Mouse (Mus musculus) kidney, adult 18-20 months (tissue): ENCODE results near the gene Pnpla6.

Source experiments
- DNase-seq: peaks from one replicate; pipeline ENCODE4 v3.0.0; 2021

Pnpla6 gene

DNA sequence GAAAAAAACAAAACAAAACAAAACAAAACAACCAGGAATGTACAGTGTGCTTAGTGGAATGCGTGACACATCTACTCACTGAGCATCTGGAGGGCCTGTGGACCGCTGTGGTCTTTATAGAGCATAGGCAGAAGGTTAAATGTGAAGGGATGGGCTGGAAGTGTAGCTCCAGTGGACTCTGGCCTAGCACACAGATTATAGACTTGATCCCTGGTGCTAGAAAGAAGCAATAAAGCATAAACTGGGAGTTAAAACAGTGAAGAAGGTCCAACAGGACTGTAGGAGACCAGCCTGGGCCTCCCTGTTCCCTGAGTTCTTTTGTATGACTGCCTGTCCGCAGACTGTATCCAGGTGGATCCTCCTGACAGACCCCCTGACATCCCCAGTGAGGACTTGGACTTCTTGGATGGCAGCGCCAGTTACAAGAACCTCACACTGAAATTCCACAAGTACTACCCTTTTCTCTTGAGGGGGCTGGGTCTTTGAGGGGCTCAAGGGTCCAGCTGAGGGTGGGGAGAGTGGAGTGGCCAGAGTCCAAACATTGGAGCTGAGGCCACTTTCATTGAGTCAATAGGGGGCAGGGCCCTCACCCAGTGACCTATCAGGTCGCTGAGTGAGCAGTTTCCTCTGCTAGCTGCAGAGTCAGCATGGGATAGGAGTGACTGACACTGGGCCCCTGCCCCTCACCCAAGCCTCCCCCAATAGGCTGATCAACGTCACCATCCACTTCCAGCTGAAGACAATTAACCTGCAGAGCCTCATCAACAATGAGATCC lies 7.0 kb upstream of the Pnpla6 start:
- peak; percentile 13 for DNase-seq

DNA sequence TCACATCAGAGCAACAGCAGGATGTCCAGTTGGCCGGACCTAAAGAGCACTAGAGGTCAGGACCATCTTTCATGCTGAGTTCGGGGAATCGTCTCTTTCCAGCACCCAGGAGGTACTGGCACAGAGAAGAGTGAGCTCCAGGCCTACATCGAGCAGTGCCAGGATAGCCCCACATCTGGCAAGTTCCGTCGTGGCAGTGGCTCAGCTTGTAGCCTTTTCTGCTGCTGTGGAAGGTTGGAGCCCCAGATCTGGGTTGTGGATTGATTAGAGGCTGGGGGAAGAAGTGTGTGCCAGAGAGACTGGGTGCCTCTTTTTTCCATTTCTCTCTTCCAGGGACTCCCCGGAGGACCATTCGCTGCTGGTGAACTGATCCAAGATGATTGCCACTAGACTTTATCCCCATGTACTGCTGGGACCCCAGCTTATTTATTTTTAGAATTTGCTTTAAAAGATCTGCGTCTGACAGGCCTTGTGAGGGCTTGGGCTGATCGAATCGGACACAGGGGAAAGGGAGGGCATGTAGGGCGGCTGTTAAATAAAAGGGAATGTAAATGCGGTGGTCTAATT lies 420 bp upstream of the Pnpla6 start:
- DNase-seq = peak; percentile 16

DNA sequence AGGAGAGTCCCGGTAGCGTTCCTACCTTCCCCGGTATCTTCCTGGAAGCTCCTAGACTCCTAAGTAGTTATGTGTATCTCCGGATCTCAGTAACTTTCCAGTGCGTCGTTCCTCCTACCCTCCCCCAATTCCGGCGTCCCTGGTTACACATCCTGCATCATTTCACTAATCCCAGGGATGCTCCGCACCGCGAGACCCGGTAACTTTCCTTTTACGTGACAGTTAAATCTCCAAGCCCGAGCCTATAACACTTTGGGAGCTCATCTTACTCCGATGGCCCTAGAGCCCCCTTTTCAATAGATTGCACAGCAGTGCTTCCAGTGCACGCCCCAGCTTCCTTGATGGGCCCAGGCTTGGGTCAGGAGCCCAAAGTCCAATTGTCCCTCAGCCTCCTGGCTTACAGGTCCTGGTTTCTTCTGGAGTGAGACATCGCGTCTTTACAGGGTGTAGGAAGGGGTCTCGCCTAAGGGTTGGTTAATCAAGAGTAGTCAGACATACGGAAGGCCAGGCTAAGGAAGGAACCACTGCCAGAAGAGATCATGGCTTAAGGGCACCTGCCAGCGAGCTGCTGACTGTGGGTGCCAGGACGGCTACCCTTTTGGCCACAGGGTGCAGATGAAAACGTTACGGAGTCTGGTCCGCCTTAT lies 710 bp downstream of the Pnpla6 start:
- DNase-seq = no peak

DNA sequence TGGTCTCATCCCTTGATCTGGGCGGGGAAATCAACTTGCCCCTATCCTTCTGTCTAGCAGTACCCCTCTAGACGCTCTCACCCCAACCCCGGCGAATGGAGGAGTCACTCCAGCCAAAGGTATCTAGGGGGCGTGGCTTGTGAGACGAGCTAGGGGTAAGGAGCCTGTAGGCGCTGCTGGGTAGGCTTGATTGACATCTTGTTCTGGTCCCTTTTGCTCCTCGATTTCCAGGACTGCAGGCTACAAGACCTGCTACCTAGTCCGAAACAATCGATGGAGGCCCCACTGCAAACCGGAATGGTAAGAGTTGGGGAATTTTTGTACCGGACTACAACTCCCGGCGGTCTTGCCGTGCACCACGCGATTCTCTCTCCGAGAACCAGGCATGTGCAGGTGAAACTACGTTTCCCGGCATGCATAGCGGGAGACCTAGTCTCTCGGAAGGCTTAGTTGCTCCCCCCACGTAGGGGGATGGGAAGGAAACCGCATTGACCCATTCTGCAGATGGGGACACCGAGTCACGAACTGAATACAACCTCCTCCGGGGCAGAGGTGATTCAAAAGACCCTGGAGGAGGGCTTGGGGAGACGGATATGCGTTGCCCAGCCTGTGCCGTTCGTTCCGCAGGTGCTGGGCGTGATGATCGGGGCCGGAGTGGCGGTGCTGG lies 1.4 kb downstream of the Pnpla6 start:
- peak; percentile 96 for DNase-seq

DNA sequence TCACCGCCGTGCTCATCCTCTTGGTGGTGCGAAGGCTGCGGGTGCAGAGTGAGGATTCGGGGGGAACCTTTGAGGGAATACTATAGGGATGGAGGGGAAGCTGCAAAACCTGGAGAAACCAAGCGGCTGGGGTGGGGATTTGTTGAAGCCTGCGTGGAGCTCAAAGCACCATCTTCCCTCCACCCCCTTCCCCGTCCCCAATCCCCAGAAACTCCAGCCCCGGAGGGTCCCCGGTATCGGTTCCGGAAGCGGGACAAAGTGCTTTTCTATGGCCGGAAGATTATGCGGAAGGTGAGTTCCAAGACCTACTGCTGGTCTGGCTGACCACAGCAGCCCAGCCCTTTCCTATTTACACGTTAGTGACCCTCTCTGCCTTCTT lies 1.9 kb downstream of the Pnpla6 start:
- peak; percentile 16 for DNase-seq

DNA sequence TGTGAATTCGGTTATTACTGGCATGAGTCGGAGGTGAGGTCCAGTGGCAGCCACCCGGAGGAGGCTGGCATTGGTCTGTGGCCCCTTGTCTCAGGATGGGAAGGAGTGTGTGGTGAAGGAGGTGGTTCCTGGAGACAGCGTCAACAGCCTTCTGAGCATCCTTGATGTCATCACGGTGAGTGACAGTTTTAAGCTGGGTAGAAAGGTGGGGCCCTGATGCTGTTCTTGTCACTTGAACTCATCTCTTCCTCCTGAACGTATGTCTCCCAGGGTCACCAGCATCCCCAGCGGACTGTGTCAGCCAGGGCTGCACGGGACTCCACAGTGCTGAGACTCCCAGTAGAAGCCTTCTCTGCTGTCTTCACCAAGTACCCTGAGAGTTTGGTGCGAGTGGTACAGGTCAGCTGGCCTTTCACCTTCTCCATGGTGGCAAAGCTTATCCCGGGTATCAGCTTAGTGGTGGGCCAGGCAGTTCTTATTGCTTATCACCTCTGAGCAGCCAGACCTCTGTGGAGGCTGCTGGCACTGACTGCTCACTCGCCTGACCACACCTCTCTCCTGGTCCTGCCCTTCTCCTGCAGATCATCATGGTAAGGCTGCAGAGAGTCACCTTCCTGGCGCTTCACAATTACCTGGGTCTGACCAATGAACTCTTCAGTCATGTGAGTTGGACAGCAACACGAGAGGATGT lies 7.0 kb downstream of the Pnpla6 start:
- DNase-seq = no peak

DNA sequence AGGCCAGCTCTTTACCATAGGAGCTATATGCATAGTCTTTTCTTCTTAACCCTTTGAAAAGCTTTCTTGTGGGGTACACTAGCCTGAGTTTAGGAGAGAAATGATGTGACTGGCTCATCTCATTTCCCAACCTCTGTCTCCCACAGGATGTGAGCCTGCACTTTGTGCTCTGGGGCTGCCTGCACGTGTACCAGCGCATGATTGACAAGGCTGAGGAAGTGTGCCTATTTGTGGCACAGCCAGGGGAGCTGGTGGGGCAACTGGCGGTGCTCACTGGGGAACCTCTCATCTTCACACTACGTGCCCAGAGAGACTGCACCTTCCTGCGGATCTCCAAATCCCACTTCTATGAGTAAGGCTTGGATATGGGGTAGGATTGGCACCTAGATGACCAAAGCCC lies 15.6 kb downstream of the Pnpla6 start:
- no peak for DNase-seq

DNA sequence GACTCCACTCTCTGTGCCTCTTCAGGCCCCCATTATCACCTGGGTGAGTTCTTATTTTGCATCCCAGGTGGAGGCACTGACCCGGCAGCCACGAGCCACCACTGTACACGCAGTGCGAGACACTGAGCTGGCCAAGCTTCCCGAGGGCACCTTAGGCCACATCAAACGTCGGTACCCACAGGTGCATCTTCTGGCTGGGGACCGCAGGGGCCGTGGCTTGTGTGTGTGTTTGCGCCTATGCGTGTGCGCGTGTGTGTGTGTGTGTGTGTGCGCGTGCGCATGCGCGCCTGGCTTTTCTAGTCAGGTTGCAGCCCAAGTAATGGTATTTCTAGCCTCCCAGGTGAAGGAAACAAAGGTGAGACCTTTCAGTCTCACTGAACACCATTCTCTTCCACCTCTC lies 16.8 kb downstream of the Pnpla6 start:
- no peak for DNase-seq

DNA sequence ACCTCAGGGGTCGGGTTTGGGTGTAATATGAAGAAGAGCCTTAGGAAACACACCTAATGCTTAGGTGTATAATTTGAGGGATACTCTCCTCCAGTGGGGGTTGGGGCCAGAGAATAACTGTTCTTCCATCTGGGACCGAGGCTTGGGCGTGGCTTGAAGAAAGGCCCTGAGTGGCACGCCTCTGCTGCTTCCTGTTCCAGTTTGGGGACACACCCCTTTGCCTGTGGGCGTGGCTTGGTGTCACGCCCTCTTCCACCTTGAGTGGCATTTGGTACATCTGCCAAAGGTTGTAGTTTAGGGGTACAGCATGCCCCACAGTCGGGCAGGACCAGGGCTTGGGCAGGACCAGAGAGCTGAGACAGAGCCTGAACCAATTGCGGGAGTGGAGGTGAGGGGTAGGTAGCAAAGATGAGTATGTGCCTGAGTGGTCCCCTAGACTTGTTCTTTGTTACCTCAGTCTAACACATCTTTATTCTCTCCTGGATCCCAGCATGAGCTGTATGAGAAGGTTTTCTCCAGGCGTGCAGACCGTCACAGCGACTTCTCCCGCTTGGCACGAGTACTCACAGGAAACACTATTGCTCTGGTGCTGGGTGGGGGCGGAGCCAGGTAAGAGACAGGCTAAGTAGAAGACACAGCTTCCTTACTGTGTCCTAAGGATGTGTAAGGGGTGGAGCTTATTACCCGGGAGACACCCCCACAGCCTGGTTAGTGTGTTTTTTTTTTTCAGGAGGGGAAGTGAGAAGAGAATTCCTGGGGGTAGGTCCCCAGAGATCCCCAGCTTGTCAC lies 21.1 kb downstream of the Pnpla6 start:
- DNase-seq = no peak

DNA sequence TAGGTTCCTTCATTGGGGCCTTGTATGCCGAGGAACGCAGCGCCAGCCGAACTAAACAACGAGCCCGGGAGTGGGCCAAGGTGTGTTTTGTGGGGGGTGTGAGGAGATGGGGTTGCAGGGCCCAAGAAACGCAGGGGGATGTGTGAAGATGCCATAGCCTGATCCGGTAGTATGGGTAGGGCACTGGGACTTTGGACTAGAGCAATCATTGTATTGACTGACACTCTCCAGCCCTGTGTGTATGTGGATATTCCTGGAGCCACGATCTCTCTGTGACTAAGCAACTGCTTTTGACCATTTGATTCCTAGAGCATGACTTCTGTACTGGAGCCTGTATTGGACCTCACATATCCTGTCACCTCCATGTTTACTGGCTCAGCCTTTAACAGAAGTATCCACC lies 21.8 kb downstream of the Pnpla6 start:
- no peak for DNase-seq

DNA sequence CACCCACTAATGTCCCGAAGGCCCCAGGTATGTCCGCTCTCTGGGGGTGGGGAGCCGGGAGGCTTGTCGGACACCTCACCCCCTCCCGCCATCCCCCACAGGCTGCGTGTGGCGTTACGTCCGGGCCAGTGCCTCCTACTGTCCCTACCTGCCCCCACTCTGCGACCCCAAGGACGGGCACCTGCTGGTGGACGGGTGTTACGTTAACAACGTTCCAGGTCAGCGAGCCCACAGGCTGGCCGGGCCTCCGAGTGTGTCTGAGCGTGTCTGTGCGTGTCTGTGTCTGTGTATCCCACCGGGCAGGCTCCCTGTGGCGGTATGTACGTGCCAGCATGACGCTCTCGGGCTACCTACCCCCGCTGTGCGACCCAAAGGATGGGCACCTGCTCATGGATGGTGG lies 22.5 kb downstream of the Pnpla6 start:
- DNase-seq = no peak

DNA sequence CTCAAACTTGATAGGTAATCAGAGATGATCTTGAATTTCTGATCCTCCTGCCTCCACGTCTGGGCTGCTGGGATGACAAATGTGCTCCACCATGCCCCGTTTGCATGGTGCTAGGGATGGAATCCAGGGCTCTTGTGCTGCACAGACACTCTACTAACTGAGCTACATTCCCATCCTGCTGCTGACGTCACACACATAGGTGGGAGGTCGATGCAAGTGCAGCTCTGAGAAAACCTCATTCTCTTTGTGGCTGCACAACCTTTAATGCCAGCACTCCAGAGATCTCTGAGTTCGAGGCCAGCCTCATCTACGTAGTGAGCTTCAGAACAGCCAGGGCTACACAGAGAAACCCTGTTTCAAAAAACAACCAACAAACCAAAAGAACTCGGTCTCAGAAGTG lies 24.0 kb downstream of the Pnpla6 start:
- no peak for DNase-seq

DNA sequence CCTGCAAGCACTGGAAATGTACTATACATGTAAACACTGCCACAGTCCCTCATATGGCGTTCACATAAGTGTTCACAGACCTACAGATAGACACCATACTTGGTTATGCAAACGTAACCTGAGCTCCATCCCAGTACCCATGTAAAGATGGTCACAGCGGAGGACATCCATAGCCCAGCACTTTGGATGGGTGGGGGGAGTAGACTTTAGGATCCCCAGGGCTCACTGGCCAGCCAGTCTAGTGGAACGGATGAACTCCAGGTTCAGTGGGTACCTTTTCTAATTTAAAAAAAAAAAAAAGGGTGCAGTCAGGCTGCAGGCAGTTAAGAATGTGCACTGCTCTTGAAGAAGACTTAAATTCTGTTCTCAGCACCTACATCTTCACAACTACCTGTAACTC lies 24.9 kb downstream of the Pnpla6 start:
- no peak for DNase-seq

DNA sequence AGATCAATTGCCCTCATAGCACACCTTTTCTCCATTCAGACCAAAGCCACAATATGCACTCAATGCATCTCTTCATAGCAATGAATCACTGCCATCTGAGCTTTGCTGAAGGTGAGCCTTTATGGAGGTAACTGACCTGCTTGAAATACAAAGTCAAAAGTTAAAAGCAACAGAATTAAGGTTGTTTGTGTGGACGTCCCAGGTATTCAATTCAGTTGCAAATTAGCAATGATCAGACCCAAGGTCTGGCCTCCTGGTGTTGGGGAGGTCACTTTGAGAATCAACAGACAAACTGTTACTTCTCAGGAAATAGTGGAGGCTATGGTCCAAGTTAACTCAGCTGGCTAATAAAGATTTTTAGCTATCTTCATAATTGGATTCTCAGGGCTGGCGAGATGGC lies 31.3 kb downstream of the Pnpla6 start:
- DNase-seq = no peak

DNA sequence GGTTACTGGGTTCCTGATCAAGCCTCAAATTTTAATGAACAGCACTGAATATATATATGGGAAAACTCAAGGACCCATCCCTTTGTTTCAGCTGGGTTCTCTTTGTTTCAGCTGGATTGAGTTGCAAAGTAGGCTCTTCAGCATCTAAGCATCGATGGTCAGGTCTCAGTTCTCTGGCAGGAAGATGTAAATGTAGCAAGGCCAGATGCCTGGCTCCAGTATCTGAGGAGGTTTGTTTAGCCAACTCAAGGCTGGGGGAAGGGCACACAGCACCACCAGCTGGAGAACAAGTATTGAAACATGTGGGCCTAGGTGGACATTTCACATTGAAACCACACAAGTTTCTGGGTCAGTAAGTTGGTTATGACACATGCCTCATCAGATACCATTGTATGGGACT lies 37.1 kb downstream of the Pnpla6 start:
- DNase-seq = no peak

DNA sequence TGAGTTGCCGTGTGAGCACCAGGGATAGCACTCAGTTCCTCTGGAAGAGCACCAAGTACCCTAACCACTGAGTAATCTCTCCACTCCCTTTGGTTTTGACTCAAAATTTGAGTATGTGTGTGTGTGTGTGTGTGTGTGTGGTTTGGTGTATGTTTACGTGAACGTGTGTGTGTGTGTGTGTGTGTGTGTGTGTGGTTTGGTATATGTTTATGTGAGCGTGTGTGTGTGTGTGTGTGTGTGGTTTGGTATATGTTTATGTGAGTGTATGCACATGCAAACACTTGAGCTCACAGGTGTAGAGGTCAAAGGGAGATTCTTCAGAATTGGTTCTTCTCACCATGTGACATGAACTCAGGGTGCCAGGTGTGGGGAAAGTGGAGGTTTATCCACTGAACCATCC lies 40.9 kb downstream of the Pnpla6 start:
- no peak for DNase-seq

DNA sequence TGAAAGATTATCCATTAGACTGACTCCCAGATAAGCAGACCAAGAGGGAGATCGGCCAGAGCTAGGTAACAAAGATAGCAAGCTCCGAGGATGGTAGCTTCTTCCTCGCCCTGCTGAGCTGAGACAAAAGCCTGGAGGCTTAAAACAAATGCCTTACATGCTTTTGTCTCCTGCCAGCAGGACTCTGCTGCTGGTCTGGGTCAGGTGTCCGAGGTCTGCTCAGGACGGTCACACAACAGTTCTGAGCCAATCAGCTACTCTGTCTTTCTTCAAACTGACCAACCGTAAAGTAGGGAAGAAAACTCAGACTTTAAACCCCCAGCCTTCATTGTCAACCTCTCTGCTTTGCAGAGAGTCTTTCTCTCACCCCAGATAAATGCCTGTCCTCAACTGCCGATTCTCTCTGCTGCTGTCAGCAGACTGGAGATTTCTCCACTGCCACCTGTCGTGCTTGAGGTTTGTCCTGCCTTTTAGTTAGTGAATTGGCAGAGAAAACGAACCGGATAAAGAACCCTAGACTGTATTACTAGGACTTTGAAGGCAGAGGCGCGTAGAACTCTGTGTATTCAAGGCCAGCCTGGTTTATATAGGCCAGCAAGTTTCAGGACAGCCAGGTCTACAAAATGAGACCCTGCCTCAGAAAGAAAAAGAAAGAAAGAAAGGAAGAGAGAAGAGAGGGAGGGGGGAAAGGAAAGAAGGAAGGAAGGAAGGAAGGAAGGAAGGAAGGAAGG lies 52.6 kb downstream of the Pnpla6 start, which contains the start of gene C330021F23Rik:
TSS of gene C330021F23Rik (plus strand) at position 350 of the 731 bp plus-strand sequence.
- DNase-seq = peak; percentile 66

DNA sequence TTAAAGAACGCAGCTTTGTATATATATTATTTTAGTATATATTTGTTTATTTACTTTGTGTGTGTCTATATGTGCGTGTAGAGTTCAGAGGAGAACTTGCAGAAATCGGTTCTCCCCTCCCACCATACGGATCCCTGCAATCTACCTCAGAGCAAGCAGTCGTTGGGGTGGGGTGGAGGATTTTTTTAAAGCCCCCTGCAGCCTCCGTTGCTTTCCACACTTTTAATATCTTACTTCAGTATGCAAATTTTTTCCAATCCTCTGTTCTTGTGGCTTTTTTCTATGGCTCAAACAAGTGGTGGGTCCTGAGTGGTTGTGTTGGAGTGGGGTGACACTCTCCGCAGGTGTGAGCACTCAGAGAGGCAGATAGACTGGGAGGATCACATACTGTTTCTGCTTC lies 53.2 kb downstream of the Pnpla6 start:
- DNase-seq = no peak

DNA sequence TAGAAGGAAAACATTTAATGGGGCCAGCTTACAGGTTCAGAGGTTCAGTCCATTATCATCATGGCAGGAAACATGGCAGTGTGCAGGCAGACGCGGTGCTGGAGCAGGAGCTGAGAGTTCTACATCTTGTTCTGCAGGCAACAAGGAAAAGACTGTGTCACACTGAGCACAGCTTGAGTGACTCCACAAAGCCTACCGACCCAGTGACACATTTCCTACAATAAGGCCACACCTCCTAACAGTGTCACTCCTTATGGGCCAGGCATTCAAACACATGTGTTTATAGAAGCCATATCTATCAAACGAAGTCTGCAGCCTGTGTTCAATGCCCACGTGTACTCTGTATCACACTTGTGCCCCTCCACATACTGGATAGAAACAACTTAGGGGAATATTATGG lies 54.6 kb downstream of the Pnpla6 start:
- DNase-seq = no peak

DNA sequence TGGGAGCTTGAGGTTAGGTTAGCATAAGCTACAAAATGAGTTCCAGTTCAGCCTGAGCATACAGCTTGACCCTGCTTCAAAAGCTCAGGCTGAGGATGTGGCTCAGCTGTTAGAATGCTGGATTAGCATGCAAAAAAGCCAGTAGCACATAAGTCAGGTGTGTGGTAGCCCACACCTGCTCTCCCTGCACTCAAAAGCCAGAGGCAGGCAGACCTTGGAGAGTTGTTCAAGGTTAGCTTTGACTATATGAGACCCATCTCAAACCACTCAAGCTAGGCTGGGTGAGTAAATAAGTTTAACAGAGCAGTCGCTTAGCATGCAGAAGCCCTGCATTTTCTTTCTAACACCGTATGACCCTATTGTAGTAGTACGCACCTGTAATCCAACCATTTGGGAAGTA lies 59.4 kb downstream of the Pnpla6 start:
- no peak for DNase-seq

DNA sequence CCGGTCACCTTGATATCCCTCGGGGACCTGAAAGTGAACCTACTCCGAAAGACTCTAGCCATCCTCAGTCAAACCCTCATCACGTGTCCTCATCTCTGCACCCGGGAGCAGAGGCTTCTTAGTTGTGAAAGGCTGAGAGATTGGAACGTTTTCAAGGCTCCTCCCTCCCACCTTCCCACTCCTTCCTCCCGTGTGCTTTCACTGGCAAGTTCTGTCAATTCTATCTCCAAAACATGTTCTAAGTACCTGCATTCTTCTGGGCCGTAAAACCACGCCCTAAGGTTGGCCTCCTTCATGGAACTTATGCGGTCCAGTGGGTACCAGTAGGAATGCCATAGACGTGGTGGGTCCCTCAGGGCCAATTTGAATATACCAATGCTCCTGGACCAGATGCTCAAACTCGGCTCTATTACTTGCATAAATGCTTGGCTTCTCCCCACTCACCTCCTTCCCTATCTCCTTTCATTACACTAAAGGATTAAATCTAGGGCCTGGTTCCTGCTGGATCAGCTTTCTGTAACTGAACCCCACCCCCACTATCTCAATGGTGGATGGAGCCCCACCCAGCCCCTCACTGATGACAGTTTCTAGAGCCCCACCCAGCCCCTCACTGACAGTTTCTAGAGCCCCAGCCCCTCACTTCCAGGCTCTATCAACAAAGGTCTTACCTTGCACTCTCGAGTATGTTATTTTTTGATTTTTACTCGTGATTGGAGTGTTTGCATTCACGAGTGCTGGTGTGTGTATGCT lies 61.2 kb downstream of the Pnpla6 start:
- no peak for DNase-seq
